Mouse (Mus musculus): ENCODE results near the gene Gldc.
"Not testable (repeated sequence)": the region's sequence is repeated elsewhere in the genome, so short reads cannot be mapped to it uniquely, and the experiment has no call there.

GRCm38 (mm10) chr19:30209006-30209405 is 33.8 kb upstream of the Gldc start:
- TF ChIP-seq POLR2A (IDR thresholded peaks at IDR 0.05; ENCODE audit: control insufficient read depth, low read depth, low read length); CTCF (IDR thresholded peaks at IDR 0.05; ENCODE audit: control insufficient read depth, insufficient read depth, insufficient replicate concordance, low read depth, low read length): not testable (repeated sequence)

Data from testis, adult 2 months (tissue).